Mouse (Mus musculus): ENCODE measurements around the gene Olfml2a.
A peak's percentile ranks its signal among the peaks of the same experiment; 100 is the strongest.
"Not testable (repeated sequence)": the region's sequence is repeated elsewhere in the genome, so short reads cannot be mapped to it uniquely, and the experiment has no call there.

The Olfml2a gene

DNA sequence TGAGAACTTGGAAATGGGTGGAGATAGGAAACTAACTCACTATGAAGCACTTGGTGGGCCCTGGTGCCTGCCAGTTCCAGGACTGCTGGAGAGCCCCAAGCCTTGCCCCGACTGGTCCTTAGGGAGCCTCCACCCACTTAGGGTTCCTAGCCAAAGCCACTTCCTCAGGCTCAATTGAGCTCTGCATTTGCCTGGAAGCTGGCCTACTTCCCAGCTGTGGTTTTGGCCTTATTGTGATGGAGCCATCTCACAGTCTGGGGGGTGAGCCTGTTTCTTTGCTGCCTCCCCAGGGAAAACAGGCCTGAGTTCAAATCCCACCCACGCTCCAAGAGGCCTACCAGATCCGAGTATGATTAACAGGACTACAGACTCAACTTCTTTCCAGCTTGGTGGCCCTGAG is 54.8 kb downstream of the Olfml2a start:
- no peak for DNase-seq (ENCODE audit: low spot score)

DNA sequence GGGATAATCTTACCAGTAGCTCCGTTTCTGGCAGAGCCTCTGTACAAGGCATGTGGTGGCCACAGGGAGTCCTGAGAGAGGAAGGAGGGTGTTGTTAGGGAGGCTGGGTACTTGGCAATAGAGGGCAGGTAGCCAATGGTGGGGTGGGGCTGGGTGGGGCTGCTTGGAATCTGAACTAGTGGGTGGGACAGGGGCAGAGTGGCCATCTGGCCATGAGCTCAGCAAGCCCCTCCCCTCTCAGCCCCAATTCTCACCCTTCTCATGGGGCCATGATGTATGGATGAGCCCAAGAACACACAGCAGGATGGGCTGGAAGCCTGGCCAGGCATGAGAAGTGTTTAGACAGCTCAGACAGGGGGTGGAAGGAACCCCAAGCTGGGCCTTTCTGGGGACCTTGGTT is 55.6 kb downstream of the Olfml2a start:
- DNase-seq (ENCODE audit: low spot score): no peak

DNA sequence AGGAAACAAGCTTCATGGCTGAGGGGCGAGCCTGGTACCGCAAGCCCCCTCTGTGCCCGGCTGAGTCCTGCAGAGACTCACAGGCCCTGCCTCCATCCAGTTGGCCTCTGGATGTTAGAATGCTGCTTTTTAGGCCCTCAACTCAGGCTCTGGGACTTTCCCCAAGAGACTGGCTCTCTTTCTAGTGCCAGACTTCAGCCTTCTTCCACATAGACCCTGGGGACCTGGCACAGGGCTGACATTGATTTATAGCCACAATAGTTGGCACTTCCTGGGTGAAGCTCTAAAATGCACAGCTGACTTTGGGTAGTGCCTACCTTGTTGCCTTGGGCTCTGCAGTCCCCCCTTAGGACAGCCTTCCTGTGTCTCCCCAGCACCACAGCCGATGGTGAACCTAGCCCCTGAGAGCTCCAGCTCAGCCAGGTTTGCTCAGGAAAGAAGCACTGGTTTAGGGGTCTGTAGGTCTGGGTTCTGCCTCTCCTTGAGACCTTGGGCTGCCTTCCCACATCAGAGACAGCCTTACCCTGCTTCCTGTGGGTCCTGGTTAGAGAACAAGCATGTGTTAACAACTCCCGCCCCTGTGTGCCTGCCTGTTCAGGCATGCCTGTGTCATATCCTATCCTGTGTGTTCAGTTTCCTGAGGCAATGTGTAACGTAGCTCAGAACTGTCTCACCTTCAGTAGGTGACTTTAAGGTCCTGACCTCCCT is 56.2 kb downstream of the Olfml2a start:
- peak; percentile 20 for DNase-seq (ENCODE audit: low spot score)

DNA sequence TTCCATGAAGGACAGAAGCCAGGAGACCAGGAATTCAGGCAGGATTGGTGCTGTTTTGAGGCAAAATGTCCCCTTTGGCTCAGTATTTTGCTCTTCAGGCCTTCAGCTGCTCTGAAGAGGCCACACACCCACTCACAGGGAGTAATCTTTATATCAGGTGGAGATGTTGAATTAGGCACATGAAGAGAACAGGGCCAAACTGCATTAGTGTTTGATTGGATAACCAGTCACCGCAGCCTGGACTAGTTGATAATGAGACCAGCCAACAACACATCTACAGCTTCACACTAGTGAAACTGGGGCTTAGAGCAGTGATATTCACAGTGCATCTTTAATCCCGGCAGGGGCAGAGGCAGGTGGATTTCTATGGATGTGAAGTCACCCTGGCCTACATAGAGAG is 57.2 kb downstream of the Olfml2a start:
- DNase-seq (ENCODE audit: low spot score): no peak

DNA sequence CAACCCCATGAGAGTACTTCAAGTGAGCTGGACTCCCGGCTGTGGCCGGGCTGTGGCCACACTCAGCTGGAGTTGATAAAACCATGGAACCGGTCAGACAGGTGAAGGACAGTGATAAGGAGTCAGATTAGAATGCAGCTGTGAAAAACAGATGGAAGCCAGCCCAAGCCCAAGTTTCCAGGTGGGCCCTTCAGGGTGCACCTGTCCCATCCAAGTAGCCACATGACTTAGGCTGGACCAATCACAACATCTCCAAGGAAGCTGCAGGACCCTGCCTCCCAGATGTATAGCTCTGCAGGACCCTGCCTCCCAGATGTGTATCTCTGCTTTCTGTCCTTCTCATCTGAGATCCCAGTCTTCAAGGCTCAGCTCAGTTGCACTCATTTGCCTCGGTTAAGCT is 60.2 kb downstream of the Olfml2a start:
- DNase-seq (ENCODE audit: low spot score): no peak

DNA sequence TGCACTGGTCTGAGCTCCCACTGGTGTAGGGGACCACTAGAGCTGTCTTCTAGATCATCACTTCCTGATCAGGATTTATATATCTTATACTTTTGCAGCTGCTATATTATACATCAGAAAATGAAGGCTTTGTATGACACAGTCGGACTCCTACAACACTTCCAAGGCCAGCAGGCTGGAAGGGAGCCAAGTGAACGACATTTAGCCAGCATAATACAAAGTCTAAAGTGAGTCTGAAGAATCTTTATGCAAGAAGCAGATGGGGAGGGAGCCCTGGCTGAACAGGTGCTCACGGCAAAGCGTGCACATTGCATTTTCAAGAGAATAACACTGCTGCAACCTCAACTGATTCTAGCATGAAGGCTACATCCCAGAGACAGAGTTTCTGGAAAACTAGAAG is 60.7 kb downstream of the Olfml2a start:
- DNase-seq (ENCODE audit: low spot score): no peak

DNA sequence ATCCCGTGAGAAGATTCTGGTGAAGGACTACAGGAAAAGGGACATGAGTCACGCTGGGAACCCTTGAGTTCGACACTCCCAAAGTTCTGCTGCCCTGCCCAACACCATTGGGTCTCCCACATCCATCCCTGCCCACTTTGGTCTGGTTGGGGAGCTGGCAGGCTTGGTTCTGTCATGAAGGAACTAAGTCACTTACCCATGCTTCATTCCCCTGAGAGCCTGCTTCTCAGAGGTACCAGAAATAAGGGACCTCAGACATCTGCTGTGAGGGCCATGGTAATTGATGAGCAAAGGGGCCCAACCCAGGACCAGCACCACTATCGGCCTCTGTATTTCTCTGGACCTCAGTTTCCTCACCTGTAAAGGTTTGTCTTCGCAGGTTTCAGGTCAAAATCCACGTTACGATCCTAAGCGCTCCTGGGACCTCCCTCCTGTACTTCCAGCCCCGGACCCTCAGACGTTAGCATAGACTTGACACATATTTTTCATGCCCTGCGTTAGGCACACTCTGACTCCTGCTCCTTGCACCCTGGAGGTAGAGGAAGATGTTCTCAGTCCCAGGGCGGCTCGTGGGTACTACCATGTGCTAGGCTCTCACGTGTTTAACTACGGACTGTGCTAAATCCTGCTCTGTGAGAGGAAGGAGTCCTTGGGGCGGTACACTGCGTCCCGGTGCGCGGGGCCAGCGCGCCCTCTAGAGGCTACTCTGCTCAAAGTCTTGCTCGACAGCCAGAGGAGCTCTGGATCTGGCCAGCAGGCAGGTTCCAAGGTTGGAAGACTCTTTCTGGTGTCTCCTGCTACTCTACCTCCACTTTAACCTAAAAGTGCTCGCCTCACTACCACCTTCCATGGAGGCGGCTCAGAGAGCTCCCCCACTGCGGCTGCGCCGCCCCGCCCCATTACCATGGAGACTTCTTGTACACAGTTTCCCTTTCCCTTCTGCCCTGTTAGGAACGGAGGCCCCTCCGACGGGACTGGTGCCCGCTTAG is 65.9 kb downstream of the Olfml2a start, which contains the start of gene Wdr38:
Wdr38 (plus strand) TSS at position 91 of the 989 bp plus-strand sequence.
- peak; percentile 91 for DNase-seq (ENCODE audit: low spot score)

DNA sequence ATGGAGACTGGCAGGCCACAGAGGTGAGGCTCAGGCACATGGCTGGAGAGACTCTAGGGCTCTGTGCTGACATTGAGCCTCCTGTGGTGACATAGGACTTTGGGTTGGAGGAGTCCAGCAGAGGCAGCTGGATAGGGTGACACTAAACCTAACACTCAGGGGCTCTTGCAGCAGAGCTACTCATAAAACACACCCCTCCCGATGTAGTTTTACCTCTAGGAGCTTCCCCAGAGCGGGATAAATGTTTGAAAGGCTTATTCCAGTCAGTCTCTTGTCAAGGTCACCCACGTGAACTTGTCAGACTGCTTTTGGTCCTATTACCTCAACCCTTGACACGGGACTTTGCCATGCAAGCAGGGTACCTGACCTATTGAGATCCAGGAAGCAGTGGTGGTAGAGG is 67.6 kb downstream of the Olfml2a start:
- no peak for DNase-seq (ENCODE audit: low spot score)

DNA sequence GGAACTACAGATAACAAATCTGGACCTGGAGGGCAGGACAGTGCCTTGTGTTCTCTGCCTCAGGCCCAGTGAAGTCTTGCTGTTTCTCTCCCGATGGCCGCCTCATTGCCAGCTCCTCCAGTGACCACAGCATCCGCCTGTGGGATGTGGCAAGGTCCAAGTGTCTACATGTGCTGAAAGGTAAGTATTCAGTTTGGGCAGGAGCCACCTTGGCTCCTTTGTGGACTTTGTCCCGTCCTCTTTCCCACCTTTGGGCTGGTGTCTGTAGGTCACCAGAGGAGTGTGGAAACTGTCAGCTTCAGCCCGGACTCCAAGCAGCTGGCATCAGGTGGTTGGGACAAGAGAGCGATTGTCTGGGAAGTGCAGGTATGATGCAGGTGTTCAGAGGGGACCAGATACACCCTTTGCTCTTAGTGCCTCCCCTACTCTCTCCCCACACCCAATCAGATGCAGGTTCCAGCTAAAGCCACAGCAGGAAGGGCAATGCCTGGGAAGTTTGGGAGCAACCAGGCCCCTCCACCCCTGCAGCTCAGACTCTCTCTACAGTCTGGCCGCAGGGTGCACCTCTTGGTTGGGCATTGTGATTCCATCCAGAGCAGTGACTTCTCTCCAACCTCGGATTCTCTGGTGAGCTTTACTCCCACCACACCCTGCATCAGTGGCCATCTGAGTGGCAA is 68.3 kb downstream of the Olfml2a start:
- peak; percentile 12 for DNase-seq (ENCODE audit: low spot score)

DNA sequence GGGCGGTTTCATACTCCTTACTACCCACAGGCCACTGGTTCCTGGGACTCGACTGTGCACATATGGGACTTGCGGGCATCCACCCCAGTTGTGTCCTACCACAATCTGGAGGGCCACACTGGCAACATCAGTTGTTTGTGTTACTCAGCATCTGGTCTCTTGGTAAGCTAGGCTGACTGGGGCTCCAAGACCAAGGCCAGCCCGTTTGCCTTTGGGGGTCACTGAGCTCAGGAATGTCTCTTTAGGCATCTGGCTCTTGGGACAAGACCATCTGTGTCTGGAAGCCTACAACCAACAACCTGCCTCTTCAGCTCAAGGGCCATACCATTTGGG is 68.8 kb downstream of the Olfml2a start:
- DNase-seq (ENCODE audit: low spot score): no peak

DNA sequence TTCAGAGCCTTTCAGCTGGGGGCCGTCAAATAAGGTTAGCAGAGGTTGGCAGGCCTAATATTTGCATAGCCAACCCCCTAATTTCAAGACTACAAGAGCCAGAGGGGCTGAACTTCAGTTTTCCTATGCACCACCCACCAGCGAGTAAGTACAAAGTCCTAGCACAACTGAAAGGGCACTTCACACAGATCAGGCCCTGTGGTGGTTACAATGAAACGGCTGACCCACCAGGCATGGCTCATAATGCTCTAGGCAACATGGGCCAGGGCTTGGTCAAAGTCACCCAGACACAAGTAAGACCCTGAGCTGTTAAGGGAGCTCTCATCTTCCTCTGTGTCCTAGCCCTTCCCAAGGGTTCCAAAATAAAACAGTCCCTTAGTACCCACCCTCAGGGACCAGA is 70.1 kb downstream of the Olfml2a start:
- no peak for DNase-seq (ENCODE audit: low spot score)

DNA sequence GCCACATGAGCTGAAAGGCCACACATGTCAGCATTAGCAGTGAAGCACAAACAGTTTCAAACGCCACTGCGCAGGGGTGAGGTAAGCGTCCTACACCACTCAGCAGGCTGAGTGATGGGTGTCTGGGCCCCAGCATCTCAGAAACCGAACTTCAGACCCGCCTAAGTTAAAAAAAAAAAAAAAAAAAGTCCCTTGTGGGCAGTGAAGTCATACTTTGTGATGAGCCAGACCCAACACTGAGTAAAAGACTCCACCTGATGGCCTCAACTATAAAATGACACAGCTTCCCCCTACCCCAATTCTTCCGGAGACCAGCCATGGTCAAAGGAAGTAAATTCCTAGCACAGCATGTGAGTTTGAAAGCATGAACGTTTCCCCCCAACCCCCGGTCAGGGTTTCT is 71.3 kb downstream of the Olfml2a start:
- no peak for DNase-seq (ENCODE audit: low spot score)

DNA sequence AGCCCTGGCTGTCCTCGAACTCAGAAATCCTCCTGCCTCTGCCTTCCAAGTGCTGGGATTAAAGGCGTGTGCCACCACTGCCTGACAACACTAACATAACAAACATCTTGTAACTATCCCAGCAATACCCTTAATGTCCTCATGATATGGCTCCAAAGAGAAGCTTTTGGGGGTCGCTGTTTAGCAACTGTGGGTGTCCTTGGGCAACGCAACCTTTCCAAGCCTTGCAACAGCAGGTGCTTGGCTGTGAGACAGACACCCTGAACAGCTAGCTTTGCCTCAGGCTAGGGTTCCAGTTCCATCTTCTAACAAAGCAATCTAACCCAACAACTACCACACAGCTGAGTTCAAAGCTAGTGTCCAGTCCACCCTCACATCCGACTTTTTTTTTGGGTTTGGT is 71.7 kb downstream of the Olfml2a start:
- DNase-seq (ENCODE audit: low spot score): no peak

DNA sequence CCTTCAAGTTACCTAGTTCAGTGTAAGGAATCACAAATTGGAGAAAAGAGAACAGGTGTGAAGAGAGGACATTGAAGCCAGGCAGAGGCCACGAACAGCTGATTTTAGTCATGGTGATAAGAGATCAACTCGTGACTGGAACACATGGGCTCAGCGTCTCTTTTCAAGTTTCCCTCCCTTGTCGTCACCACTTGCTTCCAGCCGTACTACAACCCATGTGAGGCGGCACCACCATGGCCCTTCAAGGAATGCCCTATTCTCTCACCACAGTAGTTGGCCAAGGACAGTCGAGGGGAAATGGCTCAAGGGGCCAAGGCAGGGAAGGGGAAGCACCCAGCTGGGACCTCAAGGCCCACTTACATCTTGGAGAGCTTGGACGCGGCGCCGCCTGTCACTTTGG is 72.6 kb downstream of the Olfml2a start:
- DNase-seq (ENCODE audit: low spot score): peak; percentile 52

DNA sequence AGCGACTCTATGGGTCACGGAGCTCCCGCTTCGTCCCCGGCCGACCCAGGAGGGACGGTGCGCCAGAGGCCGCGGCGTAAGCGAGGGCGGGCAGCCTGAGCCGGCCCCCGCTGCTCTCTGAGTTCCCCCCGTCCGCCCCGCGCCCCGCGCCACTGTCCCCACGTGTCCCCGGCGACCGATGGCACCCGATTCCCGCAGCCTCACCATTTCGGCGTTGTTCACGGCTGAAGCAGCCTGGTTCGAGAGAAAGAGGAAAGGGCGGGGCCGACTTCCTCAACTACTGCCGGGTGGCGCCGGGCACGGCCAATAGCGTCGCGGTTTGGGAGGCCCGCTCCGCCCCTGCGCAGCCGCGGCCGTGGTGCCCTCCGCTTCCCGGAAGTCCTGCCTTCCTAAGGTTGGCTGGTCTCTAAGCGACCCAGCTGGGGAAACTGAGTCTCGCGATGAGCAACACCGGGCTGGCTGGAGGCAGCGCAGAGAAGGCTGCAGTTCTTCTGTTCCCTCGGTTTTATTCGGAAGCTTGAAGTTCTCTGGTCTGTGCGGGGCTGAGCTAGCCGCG is 73.2 kb downstream of the Olfml2a start, which contains the start of gene Arpc5l:
Arpc5l (plus strand) TSS at position 469 of the 556 bp plus-strand sequence.
- peak; percentile 97 for DNase-seq (ENCODE audit: low spot score)

DNA sequence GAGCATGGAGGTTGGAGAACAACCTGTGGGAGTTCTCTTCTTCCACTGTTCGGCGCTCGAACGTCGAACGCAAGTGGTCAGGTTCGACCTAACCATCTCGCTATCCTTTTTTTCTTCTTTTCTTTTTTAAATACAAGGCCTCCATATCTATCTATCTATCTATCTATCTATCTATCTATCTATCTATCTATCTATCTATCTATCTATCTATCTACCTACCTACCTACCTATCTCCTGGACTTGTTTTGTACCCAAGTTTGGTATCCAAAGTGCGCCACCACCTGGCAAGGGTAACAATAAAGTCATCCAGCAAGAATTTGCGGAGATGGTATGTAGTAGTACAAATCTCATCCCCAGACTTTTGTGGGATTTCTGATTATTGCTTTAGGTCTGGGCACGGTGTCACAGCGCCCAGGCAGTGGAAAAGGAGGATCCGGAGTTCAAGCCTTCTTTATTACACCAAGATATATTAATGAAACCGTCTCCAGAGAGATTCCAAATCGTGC is 73.8 kb downstream of the Olfml2a start, which contains the start of gene Rpl35:
Rpl35 (minus strand) TSS at position 51 of the 506 bp plus-strand sequence.
- DNase-seq (ENCODE audit: low spot score): peak; percentile 73

DNA sequence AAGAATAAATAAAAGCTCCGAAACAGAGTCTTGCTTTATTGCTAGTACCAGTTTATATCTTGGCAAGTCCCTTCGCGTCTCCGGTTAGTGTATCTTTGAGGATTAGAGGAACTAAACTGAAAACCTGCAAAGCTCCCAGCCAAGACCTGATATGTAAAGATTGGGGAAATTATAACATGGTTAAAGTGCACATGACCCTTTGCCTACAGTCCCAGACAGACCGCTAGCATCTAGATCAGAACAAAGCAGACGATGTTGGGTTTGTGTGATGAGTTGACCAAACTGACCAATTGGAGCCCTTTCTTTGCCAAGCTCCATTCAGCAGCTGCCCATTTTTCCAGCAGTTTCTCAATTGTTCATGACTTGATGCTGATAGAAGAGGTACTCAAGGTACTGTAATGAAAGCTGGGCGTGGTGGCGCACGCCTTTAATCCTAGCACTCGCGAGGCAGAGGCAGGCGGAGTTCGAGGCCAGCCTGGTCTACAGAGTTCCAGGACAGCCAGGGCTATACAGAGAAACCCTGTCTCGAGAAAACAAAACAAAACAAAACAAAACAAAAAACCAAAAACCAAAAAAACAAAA is 74.5 kb downstream of the Olfml2a start:
- no peak for DNase-seq (ENCODE audit: low spot score)

DNA sequence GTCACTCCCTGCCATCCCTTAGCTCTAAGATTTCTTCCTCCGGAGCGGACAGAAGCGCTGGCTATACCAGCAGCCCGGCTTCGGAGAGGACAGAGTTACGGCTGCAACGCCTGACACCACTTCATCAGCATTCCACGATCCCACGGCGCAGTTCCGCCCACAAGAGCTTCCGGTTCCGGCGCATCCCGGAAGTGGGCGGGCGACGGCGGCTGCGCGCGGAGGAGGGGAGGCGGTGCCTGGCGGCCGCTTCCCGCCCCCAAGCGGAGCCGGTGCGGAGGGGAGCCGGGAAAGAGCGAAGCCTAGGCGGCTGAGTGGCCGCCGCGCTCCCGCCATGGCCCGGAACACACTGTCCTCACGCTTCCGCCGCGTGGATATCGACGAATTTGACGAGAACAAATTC is 76.1 kb downstream of the Olfml2a start:
- DNase-seq (ENCODE audit: low spot score): peak; percentile 95

DNA sequence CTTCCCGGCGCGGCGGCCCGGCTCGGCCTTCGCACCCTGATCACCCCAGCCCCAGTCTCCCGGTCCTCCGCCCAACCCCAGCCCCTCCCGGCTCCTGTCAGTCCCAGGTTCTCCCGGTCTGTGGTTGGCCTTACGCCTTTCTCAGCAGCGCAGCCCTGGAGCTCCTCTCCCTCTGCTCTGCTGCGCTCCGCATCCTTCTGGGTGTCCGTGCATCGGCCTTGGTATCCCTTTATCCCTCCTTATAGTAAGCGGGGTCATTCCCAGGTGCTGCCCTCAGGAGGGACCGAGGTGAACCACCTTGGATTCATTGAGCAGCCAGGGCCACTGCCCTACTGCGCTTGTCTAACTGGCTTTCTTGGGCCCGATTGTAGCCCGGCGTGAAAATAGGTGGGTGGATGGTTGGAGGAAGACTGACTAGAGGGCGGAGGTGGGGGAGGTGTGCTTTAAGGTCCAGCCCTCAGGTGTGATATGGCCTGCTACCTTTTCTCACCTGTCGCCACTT is 76.6 kb downstream of the Olfml2a start:
- DNase-seq (ENCODE audit: low spot score): peak; percentile 39

DNA sequence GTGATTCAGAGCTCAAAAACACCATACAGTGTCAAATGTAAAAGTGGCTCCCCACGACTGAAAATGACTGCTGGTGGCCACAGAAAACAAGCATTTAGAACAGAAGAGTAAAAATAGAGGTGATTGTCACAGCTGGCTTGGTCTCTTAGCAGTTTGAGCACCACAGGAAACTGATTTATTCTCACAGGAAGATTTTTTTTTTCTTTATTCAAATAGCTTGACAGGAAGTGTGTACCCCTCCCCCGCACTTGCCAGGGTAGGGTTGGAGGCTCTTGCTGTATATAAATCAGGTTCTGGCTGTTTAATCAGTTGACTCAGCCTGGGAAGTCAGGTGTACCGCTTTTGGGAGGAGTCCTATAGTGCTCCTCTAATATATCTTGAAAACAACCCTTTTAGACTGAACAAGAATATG is 77.2 kb downstream of the Olfml2a start:
- DNase-seq (ENCODE audit: low spot score): peak; percentile 32

DNA sequence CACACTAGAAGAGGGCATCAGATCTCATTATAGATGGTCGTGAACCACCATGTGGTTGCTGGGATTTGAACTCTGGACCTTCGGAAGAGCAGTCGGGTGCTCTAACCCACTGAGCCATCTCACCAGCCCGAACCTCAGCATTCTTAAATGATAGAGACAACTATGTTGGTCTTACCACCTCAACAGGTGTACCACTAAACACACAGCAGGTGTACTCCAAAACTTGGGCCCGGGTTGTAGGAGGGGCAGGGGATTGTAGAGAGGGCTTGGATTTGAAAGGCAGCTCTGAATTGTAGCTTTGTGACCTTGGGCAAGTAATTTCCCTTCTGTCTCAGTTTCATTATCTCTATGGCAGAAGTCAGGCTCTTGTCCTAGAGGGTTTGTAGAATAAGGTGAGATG is 78.4 kb downstream of the Olfml2a start:
- DNase-seq (ENCODE audit: low spot score): not testable (repeated sequence)
